Mouse (Mus musculus) lung, adult 2 months (tissue): ENCODE measurements at regions not wholly inside any gene's neighbourhood (a gene's known extent, or its start where the extent isn't known, plus 50 kb on each side); places are given as distances from the start of the nearest gene placed in this dataset.
"Not testable (repeated sequence)": the region's sequence is repeated elsewhere in the genome, so short reads cannot be mapped to it uniquely, and the experiment has no call there.

Experiments
- DNase-seq: peaks from one replicate; pipeline ENCODE4 v3.0.0; 2022
- H3K4me1 ChIP-seq: fragments of 200-500 bp; 2 replicates; pipeline ENCODE4 v1.6.1; 2011; ENCODE audit warnings: low read length; ENCODE audit not compliant: control insufficient read depth, insufficient read depth
- H3K4me3 ChIP-seq: fragments of 200-500 bp; replicated peaks from 2 replicates; pipeline ENCODE3; 2011; ENCODE audit warnings: low read depth, mild to moderate bottlenecking, control low read depth, low read length; ENCODE audit errors: extremely low read depth
- CTCF ChIP-seq: fragments of 200-500 bp; IDR thresholded peaks from 2 replicates; pipeline ENCODE4 v1.5.1; 2011; ENCODE audit warnings: mild to moderate bottlenecking, low read length, control low read depth; ENCODE audit not compliant: insufficient read depth
- POLR2A ChIP-seq: fragments of 200-500 bp; IDR thresholded peaks from 2 replicates; pipeline ENCODE4 v1.6.1; 2011; ENCODE audit warnings: low read depth, mild to moderate bottlenecking, control low read depth, low read length, borderline replicate concordance; ENCODE audit errors: extremely low read depth
- WGBS: fragments of 180-500 bp; shearing (Covaris S2); methylation state at CpG from one replicate; pipeline ENCODE4 v1.1.7; 2018; 5-methylcytosine and 5-hydroxymethylcytosine counted together

DNA sequence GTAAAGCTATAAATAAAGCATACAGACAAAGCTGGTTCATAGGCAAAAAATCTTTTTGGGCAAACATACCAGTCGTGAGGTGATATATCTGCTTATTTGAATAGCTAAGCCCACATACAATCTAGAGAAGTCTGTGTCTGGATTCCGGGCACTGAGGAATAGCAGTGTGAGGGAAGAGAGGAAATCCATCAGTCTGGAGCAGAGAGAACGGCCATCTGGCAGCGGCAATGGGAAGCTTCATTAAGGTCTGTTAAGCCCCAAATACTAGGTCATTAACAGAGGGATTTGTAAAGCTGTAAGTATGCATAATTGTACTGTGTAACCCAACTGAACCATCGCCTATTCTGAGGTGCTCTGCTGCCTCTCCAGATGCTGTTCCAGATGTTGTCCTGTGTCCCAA lies 191.6 kb upstream of the Trpc7 start:
- H3K4me1 ChIP-seq, result no peaks in the 10 kb centered on the region
- H3K4me3 ChIP-seq, result no peak overlapping the region
- DNase-seq, result no peak
- TF ChIP-seq POLR2A (no peak), CTCF (no peak)
- 76% methylated on average over 5 of the region's 5 CpGs for WGBS

DNA sequence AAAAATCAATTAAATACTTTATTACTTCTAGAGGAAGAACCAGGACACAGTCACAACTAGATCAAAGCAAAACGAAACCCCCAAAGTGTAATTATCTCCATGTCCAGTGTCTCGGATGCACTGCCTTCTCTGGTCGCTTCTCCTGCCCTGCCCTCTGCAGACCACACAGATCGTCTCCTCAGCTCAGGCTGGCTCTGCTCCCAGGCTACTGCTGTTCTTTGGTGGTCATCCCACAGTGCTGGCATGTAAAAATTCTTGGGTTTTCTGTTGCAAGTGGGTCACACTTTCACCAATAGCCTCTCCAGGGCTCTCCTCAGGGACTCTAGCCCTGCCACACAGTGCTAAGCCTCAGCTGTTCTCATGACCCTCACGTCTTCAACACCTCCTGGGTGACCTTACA lies 188.0 kb upstream of the Trpc7 start:
- no peak for DNase-seq
- no peak overlapping the region for H3K4me3 ChIP-seq
- no peak for TF ChIP-seq CTCF
- TF ChIP-seq POLR2A, result no peak
- H3K4me1 ChIP-seq, result no peaks in the 10 kb centered on the region
- 52% methylated on average over 5 of the region's 5 CpGs for WGBS

DNA sequence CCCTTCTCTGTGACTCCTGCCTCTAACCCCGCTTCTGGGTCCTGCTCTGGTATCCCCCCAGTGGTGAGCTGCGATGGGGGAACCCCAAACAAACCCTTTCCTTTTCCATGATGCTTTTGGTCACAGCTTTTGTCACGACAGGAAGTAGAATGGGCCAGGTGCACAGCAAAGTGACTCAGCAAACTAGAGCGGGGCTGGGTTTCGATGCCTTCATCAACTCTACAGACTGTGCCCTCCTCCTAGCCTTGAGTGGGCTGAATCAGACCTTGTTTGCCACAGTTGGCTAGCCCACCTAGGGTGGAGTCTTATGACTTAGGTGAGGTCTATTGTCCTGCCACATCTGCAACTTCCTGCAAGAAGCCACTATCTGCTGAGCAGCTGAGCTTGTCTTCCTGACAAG lies 174.7 kb upstream of the Trpc7 start:
- no peak for TF ChIP-seq POLR2A
- TF ChIP-seq CTCF, result no peak
- no peaks in the 10 kb centered on the region for H3K4me1 ChIP-seq
- 69% methylated on average over 5 of the region's 5 CpGs for WGBS
- no peak for DNase-seq
- H3K4me3 ChIP-seq, result no peak overlapping the region

DNA sequence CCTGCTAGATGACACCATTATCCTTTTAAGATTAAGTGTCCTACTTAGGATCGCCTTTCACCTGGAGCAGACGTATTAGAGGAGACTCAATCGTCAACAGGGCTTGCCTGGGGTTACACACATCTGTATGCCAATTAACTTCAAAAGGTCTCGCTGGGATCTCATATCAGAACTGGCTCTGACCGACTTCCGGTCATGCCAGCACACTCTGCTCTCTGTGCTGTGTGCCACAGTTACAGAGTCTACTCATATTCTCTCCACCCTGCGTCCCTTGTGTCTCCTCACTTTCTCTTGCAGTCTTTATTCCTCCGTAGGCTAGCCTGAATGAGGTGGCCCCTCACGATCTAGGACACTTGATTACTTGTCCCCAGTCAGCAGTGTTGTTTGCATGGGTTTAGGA lies 165.9 kb upstream of the Trpc7 start:
- 75% methylated on average over 9 of the region's 9 CpGs for WGBS
- TF ChIP-seq POLR2A, result no peak
- DNase-seq, result no peak
- H3K4me1 ChIP-seq, result no peaks in the 10 kb centered on the region
- no peak overlapping the region for H3K4me3 ChIP-seq

DNA sequence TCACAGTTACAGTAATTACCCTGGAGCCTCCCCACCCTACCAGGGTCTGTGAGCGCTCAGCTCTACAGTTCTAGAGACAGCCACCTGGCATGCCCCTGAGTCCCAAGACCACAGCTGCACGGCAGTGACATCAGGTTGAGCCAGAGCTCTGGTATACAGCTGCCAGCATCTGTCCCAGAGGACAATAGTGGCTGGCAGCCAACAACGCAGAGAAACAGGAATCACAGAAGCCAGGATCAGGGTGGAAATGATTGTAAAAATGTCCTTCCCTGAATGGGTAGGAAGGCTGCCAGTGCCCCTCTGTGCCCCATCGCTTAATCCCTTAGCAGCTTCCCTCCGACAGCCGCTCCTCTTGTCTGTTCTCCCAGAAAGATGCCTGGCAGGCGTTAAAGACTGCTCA lies 165.3 kb upstream of the Trpc7 start:
- TF ChIP-seq POLR2A, result no peak
- no peak for TF ChIP-seq CTCF
- H3K4me1 ChIP-seq, result no peaks in the 10 kb centered on the region
- DNase-seq, result no peak
- 42% methylated on average over 7 of the region's 7 CpGs for WGBS
- H3K4me3 ChIP-seq, result no peak overlapping the region

DNA sequence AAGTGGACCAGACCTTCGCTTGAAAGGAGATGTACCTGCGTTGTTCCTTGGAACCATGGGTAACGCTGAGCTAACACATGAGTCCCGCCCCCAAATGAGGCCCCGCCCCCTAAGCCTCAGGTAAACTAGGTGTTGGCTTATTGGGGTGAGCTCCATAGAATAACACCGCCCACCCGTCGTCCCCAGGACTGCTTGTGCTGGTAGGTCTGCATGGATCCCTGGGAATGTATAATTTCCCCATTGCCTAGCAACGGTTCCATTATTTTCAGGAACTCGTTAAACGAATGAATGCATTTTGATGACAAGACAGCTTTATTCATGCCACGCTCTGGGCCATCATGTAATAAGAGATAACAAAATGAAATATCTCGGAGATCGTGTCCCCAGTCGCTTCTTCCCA lies 161.0 kb upstream of the Trpc7 start:
- H3K4me1 ChIP-seq, result no peaks in the 10 kb centered on the region
- no peak for TF ChIP-seq POLR2A
- TF ChIP-seq CTCF, result no peak
- H3K4me3 ChIP-seq, result no peak overlapping the region
- no peak for DNase-seq
- WGBS, result 85% methylated on average over 15 of the region's 15 CpGs

DNA sequence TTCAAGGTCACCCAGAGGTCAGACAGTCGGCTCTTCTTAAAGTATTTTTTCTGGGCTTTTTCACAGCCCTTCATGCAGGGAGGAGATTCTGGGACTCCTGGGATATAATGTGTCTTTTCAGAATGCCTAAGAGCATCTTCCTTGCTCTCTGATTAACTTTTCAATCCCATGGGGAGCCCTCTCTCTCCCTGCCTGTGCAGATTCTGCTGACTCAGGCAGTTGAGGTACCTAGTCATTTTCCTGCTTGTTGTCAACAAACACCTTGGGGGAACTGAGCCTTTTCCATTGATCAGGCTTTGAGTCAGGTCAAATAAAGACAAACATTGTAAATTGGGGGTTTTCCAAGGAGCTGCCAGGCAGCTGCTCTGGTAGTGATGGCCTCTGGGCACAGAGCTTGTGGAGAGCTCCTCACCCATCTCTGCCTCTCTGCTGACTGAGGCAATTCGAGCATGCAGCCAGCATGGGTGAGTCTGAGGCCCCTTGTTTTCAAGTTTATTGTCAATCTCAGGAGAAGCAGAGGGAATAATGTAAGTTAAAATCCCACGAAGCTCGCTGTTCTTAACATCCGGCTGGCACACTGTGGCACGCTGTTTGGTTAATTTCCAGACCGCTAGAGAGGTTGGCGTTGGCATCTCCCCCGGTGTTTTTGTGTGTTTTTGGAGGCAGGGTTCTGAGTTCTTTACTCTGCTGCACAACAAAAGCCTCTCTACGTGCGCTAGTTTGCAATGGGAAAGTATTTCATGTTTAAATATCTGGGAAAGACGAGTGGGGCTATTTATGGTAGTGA lies 159.8 kb upstream of the Trpc7 start:
- WGBS, result 70% methylated on average over 12 of the region's 12 CpGs
- no peak for TF ChIP-seq POLR2A
- no peak for TF ChIP-seq CTCF
- H3K4me3 ChIP-seq, result no peak overlapping the region
- DNase-seq, result no peak
- no peaks in the 10 kb centered on the region for H3K4me1 ChIP-seq

DNA sequence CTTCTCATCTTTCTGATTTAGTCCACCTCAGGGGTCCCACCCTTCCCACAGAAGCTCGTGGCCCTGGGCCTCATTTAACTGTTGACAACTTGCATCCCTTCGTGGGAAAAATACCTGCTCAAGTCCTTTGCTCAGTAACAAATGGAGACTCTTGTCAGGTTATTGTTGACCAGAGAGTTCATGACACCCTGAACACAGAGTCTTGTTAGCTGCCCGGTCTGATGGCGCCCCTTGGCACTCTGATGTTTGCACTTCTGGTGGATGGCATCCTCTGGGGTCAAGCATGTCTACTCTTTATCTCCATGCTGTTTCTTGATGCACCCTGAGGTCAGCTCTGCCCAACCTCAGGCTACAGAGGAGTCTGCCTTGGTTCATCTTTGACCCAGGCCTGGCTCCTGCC lies 157.6 kb upstream of the Trpc7 start:
- WGBS, result 56% methylated on average over 4 of the region's 4 CpGs
- H3K4me1 ChIP-seq, result no peaks in the 10 kb centered on the region

DNA sequence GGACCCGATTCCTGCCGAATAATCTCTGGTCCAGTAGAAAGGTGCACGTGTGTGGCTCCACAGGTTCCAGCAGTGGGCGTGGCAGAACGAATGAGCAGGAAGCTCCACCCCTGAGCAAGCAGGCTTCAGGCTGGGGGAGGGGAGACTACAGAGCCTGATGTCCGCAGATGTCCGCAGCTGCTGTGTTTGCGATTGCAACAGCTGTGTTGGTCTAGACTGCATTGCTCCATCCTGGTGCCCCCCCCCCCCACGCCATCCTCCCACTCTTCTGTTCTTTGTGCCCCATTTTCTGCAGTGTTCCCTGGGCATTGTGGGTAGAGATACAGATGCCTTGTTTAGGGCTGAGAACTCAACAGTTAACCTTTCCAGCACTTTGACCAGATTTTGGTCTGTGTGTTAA lies 150.3 kb upstream of the Trpc7 start:
- not testable (repeated sequence) for H3K4me3 ChIP-seq, H3K4me1 ChIP-seq
- 12% methylated on average over 9 of the region's 9 CpGs for WGBS
- peak; percentile 8 for DNase-seq

More for the DNA sequence above, 157.6 kb upstream of the Trpc7 start:
- TF ChIP-seq CTCF (no peak), POLR2A (no peak)
- no peak for DNase-seq
- no peak overlapping the region for H3K4me3 ChIP-seq

DNA sequence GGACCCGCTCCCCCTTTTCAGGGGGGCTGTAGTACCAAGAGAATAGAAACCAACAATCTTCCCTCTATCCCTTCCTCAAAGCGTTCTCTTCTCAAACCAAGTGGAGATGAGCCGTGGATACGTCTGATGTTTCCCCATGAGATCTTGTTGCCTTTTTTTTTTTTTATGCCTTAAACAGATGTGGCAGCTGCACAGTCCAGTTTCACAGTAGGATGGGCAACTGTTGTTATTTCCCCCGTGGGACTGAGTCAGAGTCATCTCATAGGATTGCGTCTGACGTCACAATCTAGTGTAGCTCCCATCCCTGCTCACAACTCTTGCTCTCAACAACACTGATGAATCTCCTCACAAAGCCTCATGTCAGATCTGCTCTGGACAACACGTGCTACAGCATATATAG lies 148.7 kb upstream of the Trpc7 start:
- Histone ChIP-seq H3K4me1 (no peaks in the 10 kb centered on the region), H3K4me3 (no peak overlapping the region)
- 87% methylated on average over 8 of the region's 8 CpGs for whole genome bisulfite sequencing
- DNase-seq, result no peak
- TF ChIP-seq POLR2A (no peak), CTCF (no peak)

DNA sequence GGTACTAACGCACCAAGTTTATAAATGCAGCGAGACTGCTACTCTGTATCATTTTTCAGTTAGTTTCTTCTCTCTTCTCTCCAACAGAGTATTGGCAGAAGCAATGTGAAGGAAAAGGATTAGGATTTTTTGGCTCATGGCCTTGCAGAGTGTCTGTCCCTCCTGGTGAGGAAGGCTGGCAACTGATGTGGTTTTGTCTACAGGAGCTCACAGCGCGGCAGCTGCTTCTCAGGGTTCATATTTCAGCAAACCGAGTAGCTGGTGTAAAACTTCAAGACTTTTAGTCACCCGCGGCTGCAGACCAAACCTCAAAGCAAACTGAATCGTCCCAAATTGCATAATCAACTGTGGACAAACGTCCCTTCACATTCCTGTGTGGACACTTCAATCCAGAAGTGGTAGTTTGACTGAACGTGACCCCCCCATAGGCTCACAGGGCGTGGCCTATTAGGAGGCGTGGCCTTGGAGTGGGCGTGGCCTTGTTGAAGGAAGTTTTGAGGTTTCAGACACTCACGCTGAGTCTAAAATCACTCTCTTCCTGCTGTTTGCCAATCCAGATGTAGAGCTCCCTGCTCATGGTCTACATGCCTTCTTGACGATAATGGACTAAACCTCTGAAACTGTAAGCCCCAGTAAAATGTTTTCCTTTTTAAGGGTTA lies 147.7 kb upstream of the Trpc7 start:
- 59% methylated on average over 15 of the region's 15 CpGs for WGBS
- peak; percentile 4 for DNase-seq
- no peak for TF ChIP-seq POLR2A
- TF ChIP-seq CTCF, result no peak
- no peak overlapping the region for H3K4me3 ChIP-seq
- no peaks in the 10 kb centered on the region for H3K4me1 ChIP-seq
